Mouse (Mus musculus): Measurements from ENCODE around the gene Gm45062.

DNA sequence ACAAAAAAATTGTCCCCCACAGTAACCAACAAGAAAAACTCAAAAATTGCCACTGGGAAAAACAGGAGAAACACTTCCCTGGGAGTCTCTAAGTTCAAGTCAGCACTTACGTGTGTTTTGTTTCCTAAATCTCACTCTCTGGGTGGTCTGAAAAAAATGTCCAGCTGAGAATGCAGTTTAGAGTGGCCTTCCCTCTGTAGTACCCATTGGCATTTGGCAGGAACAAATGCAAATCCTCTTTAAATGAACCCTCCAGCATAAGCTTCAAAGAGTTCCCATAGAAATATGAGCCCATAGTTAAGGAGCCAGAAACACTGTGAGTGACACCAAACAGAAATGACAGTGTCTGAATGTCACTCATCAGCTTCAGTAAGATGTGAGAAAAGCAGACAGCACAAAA is 219.9 kb downstream of the Gm45062 start:
- no peak for TF ChIP-seq POLR2A (IDR thresholded peaks at IDR 0.05; ENCODE audit: control insufficient read depth, extremely low read depth, insufficient read depth, low read length, poor library complexity)
- TF ChIP-seq CTCF (IDR thresholded peaks at IDR 0.05; ENCODE audit: borderline replicate concordance, control insufficient read depth, extremely low read depth, insufficient read depth, low read length, poor library complexity), result no peak

Data from thymus, adult 2 months (tissue).